Mouse (Mus musculus) C2C12 (cell line): Measurements from ENCODE around the gene Mosmo. TPM values are rescaled to one million over a fixed set of nuclear protein-coding genes. Genes with fewer than 3 reads are reported as not detected.

Experiments
- H3K27me3 ChIP-seq: one replicate; pipeline ENCODE4 v1.6.1; 2011; ENCODE audit not compliant: control insufficient read depth, insufficient read depth, insufficient read length
- H3K36me3 ChIP-seq: one replicate; pipeline ENCODE4 v1.6.1; 2011; ENCODE audit not compliant: control insufficient read depth, insufficient read depth
- H3K4me3 ChIP-seq: one replicate; pipeline ENCODE4 v1.5.1; 2011; ENCODE audit warnings: mild to moderate bottlenecking, control low read depth; ENCODE audit not compliant: poor library complexity, insufficient read depth, severe bottlenecking
- H3K79me2 ChIP-seq: one replicate; pipeline ENCODE4 v1.6.1; 2011; ENCODE audit not compliant: control insufficient read depth, insufficient read depth
- H3K79me3 ChIP-seq: one replicate; pipeline ENCODE4 v1.6.1; 2011; ENCODE audit warnings: low read depth, control low read depth
- H3ac ChIP-seq: one replicate; pipeline ENCODE3; 2011; ENCODE audit warnings: low read depth; ENCODE audit not compliant: control insufficient read depth, insufficient read length
- CEBPB ChIP-seq: IDR thresholded peaks from one replicate; pipeline ENCODE4 v1.6.1; 2011; ENCODE audit warnings: low read depth, mild to moderate bottlenecking, control low read depth, moderate library complexity
- CTCF ChIP-seq: IDR thresholded peaks from one replicate; pipeline ENCODE4 v1.5.1; 2011; ENCODE audit not compliant: control insufficient read depth, insufficient read depth, insufficient read length
- FOSL1 ChIP-seq: IDR thresholded peaks from one replicate; pipeline ENCODE4 v1.8.0; 2011; ENCODE audit warnings: mild to moderate bottlenecking, low read length; ENCODE audit not compliant: poor library complexity, insufficient read depth, severe bottlenecking
- MAX ChIP-seq: IDR thresholded peaks from one replicate; pipeline ENCODE4 v1.6.1; 2011; ENCODE audit warnings: mild to moderate bottlenecking, control low read depth
- MYOD1 ChIP-seq: IDR thresholded peaks from one replicate; pipeline ENCODE4 v1.6.1; 2011; ENCODE audit warnings: low read depth; ENCODE audit not compliant: control insufficient read depth, insufficient read length
- MYOG ChIP-seq: IDR thresholded peaks from one replicate; pipeline ENCODE4 v1.6.1; 2011; ENCODE audit not compliant: control insufficient read depth, insufficient read length; ENCODE audit errors: extremely low read depth
- USF1 ChIP-seq: IDR thresholded peaks from one replicate; pipeline ENCODE4 v1.6.1; 2011; ENCODE audit warnings: low read depth, mild to moderate bottlenecking, control low read depth, moderate library complexity
- polyA plus RNA-seq: library from polyadenylated mRNA; unstranded; fragments of >200 nt; fragmentation: generic; extraction: Trizol; gene quantifications from one replicate; pipeline ENCODE4 v1.2.1, GENCODE M21; 2012; ENCODE audit warnings: missing spikeins

The Mosmo gene
- polyA plus RNA-seq, 1 experiment = 21.3 TPM

DNA sequence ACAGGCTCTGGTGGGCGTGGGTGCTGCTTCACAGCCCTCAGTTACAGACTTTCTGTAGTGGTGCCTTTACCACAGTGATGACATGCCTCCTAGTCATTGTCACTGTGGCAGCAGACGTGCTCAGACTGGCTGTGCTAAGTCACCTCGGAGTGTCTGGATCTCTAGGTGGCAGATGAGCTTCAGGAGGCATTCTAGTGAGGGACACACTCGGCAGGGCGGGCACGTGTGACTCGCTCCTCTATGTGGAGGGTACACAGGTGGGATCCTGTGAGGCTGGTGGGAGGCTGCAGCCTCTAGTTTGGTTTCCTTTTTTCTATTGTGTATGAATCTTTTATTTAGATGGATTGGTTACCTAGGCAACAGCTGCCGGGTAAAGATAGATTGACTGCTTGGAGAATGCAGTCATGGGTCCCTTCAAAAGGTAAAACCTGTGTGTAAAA lies 45.4 kb downstream of the Mosmo start:
- H3K4me3 ChIP-seq = no peak overlapping the region
- TF ChIP-seq FOSL1 (no peak), MYOG (no peak), USF1 (no peak), CEBPB (no peak), CTCF (no peak), MYOD1 (no peak), MAX (no peak)
- H3K79me3 ChIP-seq = peaks cover 12% of the 10 kb centered on the region
- H3K79me2 ChIP-seq = peaks cover 46% of the 10 kb centered on the region
- no peak overlapping the region for H3ac ChIP-seq
- H3K27me3 ChIP-seq = no peaks in the 10 kb centered on the region
- H3K36me3 ChIP-seq = peaks cover under 1% of the 10 kb centered on the region

DNA sequence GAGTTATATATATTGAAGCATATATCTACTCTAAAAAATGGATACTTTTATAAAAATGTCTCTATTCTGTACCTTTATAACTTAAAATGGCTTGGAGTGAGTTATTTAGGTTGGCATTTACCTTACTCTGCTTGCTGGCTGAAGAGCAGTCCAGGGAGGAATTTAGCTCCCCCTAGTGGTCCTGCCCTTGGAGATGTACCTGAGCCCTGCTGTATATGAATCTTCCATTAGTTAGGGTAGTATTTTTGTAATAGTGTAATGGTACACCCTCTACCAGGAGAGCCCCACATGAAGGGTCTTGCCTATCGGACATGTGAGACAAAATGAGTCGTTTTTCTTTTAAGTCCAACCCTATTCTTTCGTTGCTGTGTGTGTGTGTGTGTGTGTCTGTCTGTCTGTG lies 50.2 kb downstream of the Mosmo start:
- peak; percentile 28 for TF ChIP-seq CTCF
- TF ChIP-seq CEBPB = no peak
- H3K36me3 ChIP-seq = peaks cover 26% of the 10 kb centered on the region
- no peaks in the 10 kb centered on the region for H3K27me3 ChIP-seq
- H3K79me2 ChIP-seq = peaks cover 28% of the 10 kb centered on the region
- H3K4me3 ChIP-seq = no peak overlapping the region
- H3K79me3 ChIP-seq = peaks cover 3% of the 10 kb centered on the region
- H3ac ChIP-seq = no peak overlapping the region

DNA sequence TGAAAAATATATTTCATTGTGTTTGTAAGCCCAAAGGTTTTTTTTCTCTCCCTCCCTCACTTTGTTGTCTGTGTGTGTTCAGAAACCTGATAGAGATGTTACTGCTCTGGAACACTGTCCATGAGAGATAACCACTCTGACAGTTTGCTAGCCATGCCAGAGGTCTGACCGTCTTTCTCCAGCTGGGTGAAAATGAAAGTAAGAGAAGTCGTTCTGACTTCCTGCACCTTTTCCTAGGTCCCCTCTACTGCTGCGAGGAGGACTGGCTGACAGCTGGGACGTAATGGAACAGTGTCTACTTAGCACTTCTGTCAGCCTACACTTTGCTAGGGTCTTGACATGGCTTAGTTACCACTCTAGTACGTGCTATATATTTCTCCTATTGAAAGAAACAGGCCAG lies 52.2 kb downstream of the Mosmo start:
- H3K79me3 ChIP-seq = no peaks in the 10 kb centered on the region
- no peak for TF ChIP-seq MAX
- peaks cover 8% of the 10 kb centered on the region for H3K79me2 ChIP-seq
- H3K27me3 ChIP-seq = no peaks in the 10 kb centered on the region
- H3K36me3 ChIP-seq = peaks cover 27% of the 10 kb centered on the region
- H3K4me3 ChIP-seq = no peak overlapping the region
- no peak overlapping the region for H3ac ChIP-seq

DNA sequence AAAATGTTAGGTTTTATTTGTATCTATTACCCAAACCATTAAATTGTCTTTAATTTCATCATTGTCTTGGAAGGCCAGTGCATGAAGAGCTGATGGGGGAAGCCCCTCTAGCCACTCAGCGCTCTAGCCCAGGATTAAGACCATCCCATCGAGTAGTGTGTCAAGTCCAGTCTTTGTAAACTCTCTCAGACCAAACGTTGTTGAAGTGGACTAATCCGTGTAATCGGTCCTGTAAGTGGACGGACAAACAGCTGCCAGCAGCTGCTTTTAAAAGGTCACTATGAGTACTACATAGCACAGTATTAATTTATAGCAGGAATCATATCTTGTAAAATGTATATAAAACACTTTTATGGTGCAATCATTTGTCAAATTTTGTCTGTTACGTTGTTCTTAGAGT lies 55.5 kb downstream of the Mosmo start:
- no peak for TF ChIP-seq CEBPB
- TF ChIP-seq USF1 = no peak
- TF ChIP-seq CTCF = no peak
- TF ChIP-seq MYOG = no peak
- TF ChIP-seq MAX = no peak
- TF ChIP-seq FOSL1 = no peak
- TF ChIP-seq MYOD1 = no peak
- H3K79me2 ChIP-seq = no peaks in the 10 kb centered on the region
- no peak overlapping the region for H3ac ChIP-seq
- peaks cover 26% of the 10 kb centered on the region for H3K36me3 ChIP-seq
- H3K79me3 ChIP-seq = no peaks in the 10 kb centered on the region
- no peak overlapping the region for H3K4me3 ChIP-seq
- no peaks in the 10 kb centered on the region for H3K27me3 ChIP-seq

DNA sequence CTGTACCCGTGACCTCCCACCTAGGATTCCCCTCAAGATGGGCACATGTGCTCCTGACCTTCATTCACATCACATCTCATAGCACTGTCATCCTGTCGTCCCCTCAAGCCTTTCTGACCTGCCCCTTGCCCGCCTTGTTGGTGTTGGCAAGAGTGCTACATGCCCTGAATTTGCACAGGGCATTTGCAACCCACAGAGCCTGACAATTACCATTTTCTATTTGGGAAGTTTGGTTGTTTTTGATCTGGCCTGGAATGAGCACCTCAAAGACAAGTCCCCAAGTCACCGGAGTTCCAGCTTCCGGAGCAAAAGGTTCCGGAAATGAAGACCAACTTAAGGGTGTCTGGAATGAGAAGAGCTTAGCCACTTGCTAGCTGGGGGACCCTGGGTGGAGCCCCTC lies 61.6 kb downstream of the Mosmo start, which contains the start of gene Vwa3a:
Gene Vwa3a (plus strand): TSS at position 301 of the 400 bp plus-strand sequence.
- TF ChIP-seq CEBPB (no peak), MYOG (no peak), USF1 (no peak), FOSL1 (no peak), MAX (no peak), MYOD1 (no peak), CTCF (no peak)
- H3K4me3 ChIP-seq = no peak within 1 kb of the TSS
- peaks cover 4% of the 10 kb centered on the region for H3K27me3 ChIP-seq
- H3K36me3 ChIP-seq = no peaks in the 10 kb centered on the region
- no peaks in the 10 kb centered on the region for H3K79me2 ChIP-seq
- H3K79me3 ChIP-seq = no peaks in the 10 kb centered on the region
- no peak within 1 kb of the TSS for H3ac ChIP-seq

DNA sequence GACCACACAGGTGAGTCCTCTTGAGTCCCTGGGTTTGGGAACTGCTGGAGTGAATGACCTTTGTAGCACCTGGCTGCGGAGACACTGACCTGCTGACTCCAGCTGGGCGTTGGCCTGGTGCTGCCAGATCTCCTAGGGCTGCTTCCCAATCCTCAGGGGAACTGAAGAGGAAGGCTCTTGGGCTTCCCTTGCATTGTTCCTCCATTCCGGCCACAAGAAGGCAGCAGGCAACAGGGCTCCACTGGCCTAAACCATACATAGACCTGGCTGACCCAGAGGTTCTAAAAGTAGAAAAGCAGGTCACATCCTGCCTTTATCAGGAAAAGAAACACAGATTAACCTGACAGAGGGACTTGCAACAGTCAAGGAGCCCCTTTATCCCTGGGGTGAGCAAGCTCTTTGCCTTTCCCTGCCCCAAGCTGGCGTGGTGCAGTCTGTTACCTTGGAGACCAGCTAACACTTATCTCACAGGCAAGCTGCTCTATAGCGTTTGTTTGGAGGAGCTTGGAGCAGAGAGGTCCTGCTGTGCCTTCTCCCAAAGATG lies 62.2 kb downstream of the Mosmo start:
- Histone ChIP-seq H3ac (no peak overlapping the region), H3K27me3 (peaks cover 4% of the 10 kb centered on the region), H3K36me3 (no peaks in the 10 kb centered on the region), H3K79me2 (no peaks in the 10 kb centered on the region), H3K79me3 (no peaks in the 10 kb centered on the region), H3K4me3 (no peak overlapping the region)
- no peak for TF ChIP-seq FOSL1
- TF ChIP-seq CTCF = no peak
- TF ChIP-seq MAX = no peak
- TF ChIP-seq CEBPB = no peak
- TF ChIP-seq MYOD1 = no peak
- no peak for TF ChIP-seq MYOG
- TF ChIP-seq USF1 = no peak
